ENCODE assay signal across 17 mouse cellular contexts in the genomic region with DNA sequence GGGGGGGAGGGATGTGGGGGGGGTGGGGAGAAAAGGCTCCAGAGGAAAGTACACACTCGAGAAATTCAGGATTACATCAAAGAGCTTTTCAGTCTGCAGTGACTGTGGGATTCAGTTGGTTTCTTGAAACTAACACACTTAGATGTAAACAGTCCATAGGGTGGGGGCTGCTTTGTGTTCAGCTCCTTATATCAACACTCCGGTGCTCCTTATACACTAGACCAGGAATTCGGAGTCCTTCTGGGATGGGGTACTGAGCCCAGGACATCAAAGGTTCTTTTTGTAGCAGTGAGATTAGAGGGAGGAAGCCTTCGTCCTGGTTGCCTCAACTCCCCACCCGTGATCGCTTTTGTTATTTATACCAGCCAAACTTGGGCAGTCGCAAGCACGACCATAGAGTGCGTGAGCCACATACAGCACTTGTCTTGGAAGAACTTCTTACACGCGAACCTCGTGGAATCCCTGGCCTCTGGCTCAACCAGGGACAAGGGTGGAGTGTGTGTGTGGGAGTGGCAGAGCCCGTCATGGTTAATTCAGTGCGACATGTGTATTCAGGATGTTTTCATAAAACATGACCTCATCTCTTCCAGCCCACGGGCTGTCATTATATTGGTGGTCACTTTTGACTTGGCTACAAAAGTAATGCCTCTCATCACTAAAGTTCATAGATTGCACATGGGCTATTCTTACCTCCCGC.
DNase-seq lines count a peak whose midpoint lies in the region; ATAC-seq and TF ChIP-seq lines count a peak whose summit lies in the region.
"Had no signal": no experiment of that assay in that cellular context is flagged by ENCODE, and none has a peak within 500 bp of the region (broad histone marks: within the 10 kb centered on the region; RNA-seq: fewer than 3 reads in every experiment).

No protein-coding gene starts in this region.

- no peak for DNase-seq in midbrain, postnatal 0 days (ENCODE audit: low spot score)
- no peak for DNase-seq in thymus, postnatal 36 days
- DNase-seq: adrenal gland, adult 8-10 months; cerebellum, postnatal 10 days; gastrocnemius, postnatal 10 days; right cerebral cortex, postnatal 25 days; thymus, adult 2 months had no signal

- H3K4me1 ChIP-seq in intestine, postnatal 0 days (replicated peaks; ENCODE audit: control insufficient read depth, insufficient read depth, low read length): peaks cover 11% of the 10 kb centered on the region
- peaks cover 20% of the 10 kb centered on the region; the same call in 1 of the 2 replicates for H3K4me1 ChIP-seq in intestine, embryonic 16.5 days (ENCODE audit: control insufficient read depth, insufficient read depth, low read length)
- peaks cover 6% of the 10 kb centered on the region; the same call in 1 of the 2 replicates for H3K4me1 ChIP-seq in midbrain, embryonic 13.5 days (replicated peaks)
- no peaks in the 10 kb centered on the region for H3K4me1 ChIP-seq in midbrain, postnatal 0 days (ENCODE audit: insufficient read depth, low read length)
- H3K4me1 ChIP-seq in liver, embryonic 16.5 days (ENCODE audit: control insufficient read depth, low read depth, low read length): peaks cover 71% of the 10 kb centered on the region
- H3K4me1 ChIP-seq in hindbrain, embryonic 13.5 days (replicated peaks): no peaks in the 10 kb centered on the region

- H3K9me3 ChIP-seq in intestine, postnatal 0 days (ENCODE audit: control insufficient read depth): no peaks in the 10 kb centered on the region
- H3K9me3 ChIP-seq in intestine, embryonic 16.5 days (ENCODE audit: control insufficient read depth, low read length): no peaks in the 10 kb centered on the region
- H3K9me3 ChIP-seq in midbrain, embryonic 13.5 days: no peaks in the 10 kb centered on the region
- H3K9me3 ChIP-seq in midbrain, postnatal 0 days (ENCODE audit: low read length): no peaks in the 10 kb centered on the region
- H3K9me3 ChIP-seq in liver, embryonic 16.5 days (replicated peaks; ENCODE audit: control insufficient read depth, low read length): no peaks in the 10 kb centered on the region
- H3K9me3 ChIP-seq in hindbrain, embryonic 13.5 days: no peaks in the 10 kb centered on the region
- H3K9me3 ChIP-seq: embryonic facial prominence, embryonic 12.5 days; forebrain, embryonic 13.5 days; heart, embryonic 12.5 days had no signal

- 57% methylated on average over 16 of the region's 16 CpGs for WGBS in intestine, postnatal 0 days
- WGBS in intestine, embryonic 16.5 days: 59% methylated on average over 16 of the region's 16 CpGs
- WGBS in midbrain, embryonic 13.5 days: 46% methylated on average over 16 of the region's 16 CpGs
- WGBS in midbrain, postnatal 0 days: 36% methylated on average over 16 of the region's 16 CpGs
- 64% methylated on average over 16 of the region's 16 CpGs for WGBS in liver, embryonic 16.5 days (ENCODE audit: insufficient replicate concordance)
- WGBS in hindbrain, embryonic 13.5 days: 56% methylated on average over 16 of the region's 16 CpGs

- H3K4me3 ChIP-seq in intestine, postnatal 0 days (ENCODE audit: low read depth, low read length): no peak overlapping the region
- no peak overlapping the region for H3K4me3 ChIP-seq in intestine, embryonic 16.5 days (ENCODE audit: low read length)
- no peak overlapping the region for H3K4me3 ChIP-seq in midbrain, embryonic 13.5 days (replicated peaks)
- no peak overlapping the region for H3K4me3 ChIP-seq in midbrain, postnatal 0 days (ENCODE audit: low read depth, low read length)
- no peak overlapping the region for H3K4me3 ChIP-seq in liver, embryonic 16.5 days (ENCODE audit: low read depth, low read length)
- no peak overlapping the region for H3K4me3 ChIP-seq in hindbrain, embryonic 13.5 days
- H3K4me3 ChIP-seq: embryonic facial prominence, embryonic 12.5 days; forebrain, embryonic 13.5 days; heart, embryonic 12.5 days had no signal

- ATAC-seq in intestine, postnatal 0 days: no peak
- no peak for ATAC-seq in intestine, embryonic 16.5 days
- ATAC-seq in midbrain, embryonic 13.5 days: 0 out of 2 replicates have a peak, but pooled peaks have one; percentile 40
- ATAC-seq in midbrain, postnatal 0 days (ENCODE audit: low FRiP score): no peak
- no peak for ATAC-seq in liver, embryonic 16.5 days (ENCODE audit: low read depth)
- ATAC-seq in hindbrain, embryonic 13.5 days (ENCODE audit: low FRiP score): no peak
- ATAC-seq: forebrain, embryonic 13.5 days; hindbrain, postnatal 0 days had no signal

- peak overlapping the region; percentile 76; the same call in 1 of the 2 replicates for H3K27ac ChIP-seq in intestine, postnatal 0 days (ENCODE audit: low read depth, low read length)
- H3K27ac ChIP-seq in intestine, embryonic 16.5 days (ENCODE audit: low read length): no peak overlapping the region
- H3K27ac ChIP-seq in midbrain, embryonic 13.5 days: no peak overlapping the region
- H3K27ac ChIP-seq in midbrain, postnatal 0 days (ENCODE audit: low read depth, low read length): no peak overlapping the region
- H3K27ac ChIP-seq in liver, embryonic 16.5 days (ENCODE audit: low read length): peak overlapping the region; percentile 72
- no peak overlapping the region for H3K27ac ChIP-seq in hindbrain, embryonic 13.5 days
- H3K27ac ChIP-seq: embryonic facial prominence, embryonic 12.5 days; forebrain, embryonic 13.5 days; hindbrain, postnatal 0 days; macrophage had no signal

- no peak overlapping the region for H3K4me2 ChIP-seq in intestine, postnatal 0 days (replicated peaks; ENCODE audit: low read depth)
- no peak overlapping the region for H3K4me2 ChIP-seq in intestine, embryonic 16.5 days (ENCODE audit: low read depth, low read length)
- H3K4me2 ChIP-seq in midbrain, embryonic 13.5 days (replicated peaks): no peak overlapping the region
- no peak overlapping the region for H3K4me2 ChIP-seq in midbrain, postnatal 0 days (ENCODE audit: low read depth, low read length, poor library complexity, severe bottlenecking)
- no peak overlapping the region for H3K4me2 ChIP-seq in liver, embryonic 16.5 days (ENCODE audit: low read depth, low read length)
- no peak overlapping the region for H3K4me2 ChIP-seq in hindbrain, embryonic 13.5 days
- H3K4me2 ChIP-seq: embryonic facial prominence, embryonic 12.5 days; forebrain, embryonic 13.5 days had no signal

- H3K9ac ChIP-seq in intestine, postnatal 0 days (ENCODE audit: low read depth, low read length): no peak overlapping the region
- no peak overlapping the region for H3K9ac ChIP-seq in intestine, embryonic 16.5 days (ENCODE audit: low read depth, low read length)
- H3K9ac ChIP-seq in midbrain, embryonic 13.5 days (replicated peaks): no peak overlapping the region
- H3K9ac ChIP-seq in midbrain, postnatal 0 days (replicated peaks; ENCODE audit: low read length, poor library complexity, severe bottlenecking): no peak overlapping the region
- no peak overlapping the region for H3K9ac ChIP-seq in liver, embryonic 16.5 days (ENCODE audit: low read depth, low read length)
- no peak overlapping the region for H3K9ac ChIP-seq in hindbrain, embryonic 13.5 days
- H3K9ac ChIP-seq: embryonic facial prominence, embryonic 12.5 days; forebrain, embryonic 13.5 days; heart, embryonic 12.5 days had no signal

- no peaks in the 10 kb centered on the region for H3K36me3 ChIP-seq in intestine, postnatal 0 days (ENCODE audit: control insufficient read depth, insufficient read depth)
- no peaks in the 10 kb centered on the region for H3K36me3 ChIP-seq in intestine, embryonic 16.5 days (ENCODE audit: control insufficient read depth, insufficient read depth, low read length)
- H3K36me3 ChIP-seq in midbrain, embryonic 13.5 days: no peaks in the 10 kb centered on the region
- no peaks in the 10 kb centered on the region for H3K36me3 ChIP-seq in midbrain, postnatal 0 days (ENCODE audit: insufficient read depth, low read length)
- no peaks in the 10 kb centered on the region for H3K36me3 ChIP-seq in liver, embryonic 16.5 days (ENCODE audit: control insufficient read depth, insufficient read depth)
- H3K36me3 ChIP-seq in hindbrain, embryonic 13.5 days: no peaks in the 10 kb centered on the region
- H3K36me3 ChIP-seq: embryonic facial prominence, embryonic 12.5 days; heart, embryonic 12.5 days had no signal

- H3K27me3 ChIP-seq in intestine, postnatal 0 days (replicated peaks; ENCODE audit: control insufficient read depth, insufficient read depth, low read length): no peaks in the 10 kb centered on the region
- no peaks in the 10 kb centered on the region for H3K27me3 ChIP-seq in intestine, embryonic 16.5 days (replicated peaks; ENCODE audit: control insufficient read depth, insufficient read depth, low read length)
- no peaks in the 10 kb centered on the region for H3K27me3 ChIP-seq in midbrain, embryonic 13.5 days
- no peaks in the 10 kb centered on the region for H3K27me3 ChIP-seq in midbrain, postnatal 0 days (ENCODE audit: insufficient read depth, low read length)
- H3K27me3 ChIP-seq in liver, embryonic 16.5 days (ENCODE audit: control insufficient read depth, insufficient read depth, low read depth, low read length): no peaks in the 10 kb centered on the region
- H3K27me3 ChIP-seq in hindbrain, embryonic 13.5 days: no peaks in the 10 kb centered on the region
- H3K27me3 ChIP-seq: embryonic facial prominence, embryonic 12.5 days; forebrain, embryonic 13.5 days had no signal

- no peak for TF ChIP-seq CTCF in intestine, postnatal 0 days (IDR thresholded peaks at IDR 0.05; ENCODE audit: low read depth)
- no peak for TF ChIP-seq CTCF in midbrain, postnatal 0 days (IDR thresholded peaks at IDR 0.05)

Comparison
In these comparisons a context has a peak if more than half of its experiments do, and no peak if none do; other contexts are left out.
1. H3K27ac ChIP-seq: peak in intestine, postnatal 0 days (single experiment) and liver, embryonic 16.5 days (single experiment); none in intestine, embryonic 16.5 days (single experiment), midbrain, embryonic 13.5 days (single experiment), midbrain, postnatal 0 days (single experiment) and hindbrain, embryonic 13.5 days (single experiment).